Mouse (Mus musculus): ENCODE measurements at regions not wholly inside any gene's neighbourhood (a gene's known extent, or its start where the extent isn't known, plus 50 kb on each side); places are given as distances from the start of the nearest gene placed in this dataset.

GRCm38 (mm10) chr7:129142599-129142949 is 114.3 kb upstream of the Plpp4 start:
- H3K4me3 ChIP-seq (ENCODE audit: low read depth, low read length): no peak overlapping the region
- TF ChIP-seq POLR2A (IDR thresholded peaks at IDR 0.05; ENCODE audit: low read depth, low read length) (no peak), CTCF (IDR thresholded peaks at IDR 0.05; ENCODE audit: extremely low read depth, insufficient read length, insufficient replicate concordance, low read depth, low read length) (no peak)
- H3K27ac ChIP-seq (ENCODE audit: insufficient read depth, low read depth, low read length): no peak overlapping the region
- H3K27me3 ChIP-seq (ENCODE audit: control insufficient read depth, insufficient read depth, low read length): no peaks in the 10 kb centered on the region
- WGBS: 57% methylated on average over 5 of the region's 5 CpGs
- no peaks in the 10 kb centered on the region for H3K4me1 ChIP-seq (ENCODE audit: control insufficient read depth, insufficient read depth, insufficient read length, low read length)
- H3K36me3 ChIP-seq (ENCODE audit: control insufficient read depth, insufficient read depth, low read length): no peaks in the 10 kb centered on the region

DNA sequence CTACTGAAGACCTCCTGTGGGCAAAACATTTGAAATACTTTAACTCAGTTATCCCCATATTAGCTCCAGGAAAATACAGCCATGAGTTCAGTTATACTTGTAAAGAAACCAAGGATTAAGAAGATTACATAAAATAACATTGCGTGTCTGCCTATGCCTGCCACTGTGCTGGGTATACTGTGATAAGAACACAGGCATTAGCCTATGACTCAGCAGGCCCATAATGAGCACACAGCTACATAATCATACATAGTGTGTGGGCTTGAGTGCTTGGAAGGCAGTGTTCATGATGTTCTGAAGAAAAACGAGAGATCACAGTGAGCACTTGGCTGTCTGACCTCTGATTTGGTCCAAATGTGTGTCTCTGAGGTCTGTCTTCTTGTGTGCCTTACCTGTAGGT is 101.3 kb upstream of the Plpp4 start:
- Histone ChIP-seq H3K27ac (ENCODE audit: insufficient read depth, low read depth, low read length) (no peak overlapping the region), H3K27me3 (ENCODE audit: control insufficient read depth, insufficient read depth, low read length) (no peaks in the 10 kb centered on the region), H3K4me1 (ENCODE audit: control insufficient read depth, insufficient read depth, insufficient read length, low read length) (no peaks in the 10 kb centered on the region), H3K4me3 (ENCODE audit: low read depth, low read length) (no peak overlapping the region), H3K36me3 (ENCODE audit: control insufficient read depth, insufficient read depth, low read length) (no peaks in the 10 kb centered on the region)
- TF ChIP-seq POLR2A (IDR thresholded peaks at IDR 0.05; ENCODE audit: low read depth, low read length): no peak
- TF ChIP-seq CTCF (IDR thresholded peaks at IDR 0.05; ENCODE audit: extremely low read depth, insufficient read length, insufficient replicate concordance, low read depth, low read length): no peak
- 59% methylated on average over 2 of the region's 2 CpGs for WGBS

DNA sequence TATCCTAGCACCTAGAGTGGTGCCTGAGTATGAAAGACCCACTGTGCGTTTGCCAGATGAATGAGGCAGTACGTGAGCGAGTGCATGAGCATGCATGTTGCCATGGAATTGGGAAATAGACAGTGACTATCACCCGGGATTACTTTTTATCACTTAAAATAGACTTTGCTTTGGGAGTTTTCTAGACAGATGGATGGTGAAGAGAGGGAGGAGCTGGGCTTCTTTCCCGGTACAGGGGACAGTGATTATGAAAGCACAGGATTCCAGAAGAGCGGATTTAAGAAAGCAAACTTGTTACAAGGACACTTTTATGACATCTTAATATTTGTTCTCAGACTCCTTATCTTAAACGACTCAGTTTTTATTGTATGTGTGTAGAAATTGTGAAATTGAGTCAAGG is 86.9 kb upstream of the Plpp4 start:
- Histone ChIP-seq H3K27me3 (ENCODE audit: control insufficient read depth, insufficient read depth, low read length) (no peaks in the 10 kb centered on the region), H3K4me1 (ENCODE audit: control insufficient read depth, insufficient read depth, insufficient read length, low read length) (no peaks in the 10 kb centered on the region), H3K27ac (ENCODE audit: insufficient read depth, low read depth, low read length) (no peak overlapping the region), H3K4me3 (ENCODE audit: low read depth, low read length) (no peak overlapping the region), H3K36me3 (ENCODE audit: control insufficient read depth, insufficient read depth, low read length) (no peaks in the 10 kb centered on the region)
- 38% methylated on average over 7 of the region's 7 CpGs for WGBS
- TF ChIP-seq POLR2A (IDR thresholded peaks at IDR 0.05; ENCODE audit: low read depth, low read length) (no peak), CTCF (IDR thresholded peaks at IDR 0.05; ENCODE audit: extremely low read depth, insufficient read length, insufficient replicate concordance, low read depth, low read length) (no peak)

GRCm38 (mm10) chr7:129190933-129191332 is 65.9 kb upstream of the Plpp4 start:
- WGBS: 85% methylated on average over 1 of the region's 1 CpGs
- H3K36me3 ChIP-seq (ENCODE audit: control insufficient read depth, insufficient read depth, low read length): no peaks in the 10 kb centered on the region
- no peak overlapping the region for H3K4me3 ChIP-seq (ENCODE audit: low read depth, low read length)
- H3K4me1 ChIP-seq (ENCODE audit: control insufficient read depth, insufficient read depth, insufficient read length, low read length): no peaks in the 10 kb centered on the region
- TF ChIP-seq POLR2A (IDR thresholded peaks at IDR 0.05; ENCODE audit: low read depth, low read length) (no peak), CTCF (IDR thresholded peaks at IDR 0.05; ENCODE audit: extremely low read depth, insufficient read length, insufficient replicate concordance, low read depth, low read length) (no peak)
- no peak overlapping the region for H3K27ac ChIP-seq (ENCODE audit: insufficient read depth, low read depth, low read length)
- H3K27me3 ChIP-seq (ENCODE audit: control insufficient read depth, insufficient read depth, low read length): no peaks in the 10 kb centered on the region

DNA sequence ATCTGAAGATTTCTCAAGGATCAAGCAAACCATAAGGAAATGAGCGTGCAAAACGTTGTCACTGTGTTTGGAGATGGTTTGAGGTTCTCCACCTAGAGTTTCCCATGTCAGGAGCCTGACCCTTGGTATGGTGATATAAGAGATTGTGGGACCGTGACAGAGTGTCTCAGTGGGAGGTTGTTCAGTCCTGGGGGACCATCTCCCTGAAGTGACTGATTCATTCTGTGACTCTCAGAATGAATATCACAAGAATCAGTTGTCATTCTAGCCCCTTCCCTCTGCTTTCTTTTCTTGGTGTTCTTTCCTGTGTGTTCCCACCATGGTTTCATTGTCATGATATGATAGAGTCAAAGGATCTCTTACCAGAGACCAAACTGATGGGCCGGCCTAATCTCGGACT is 49.8 kb upstream of the Plpp4 start:
- H3K36me3 ChIP-seq (ENCODE audit: control insufficient read depth, insufficient read depth, low read length): no peaks in the 10 kb centered on the region
- no peaks in the 10 kb centered on the region for H3K4me1 ChIP-seq (ENCODE audit: control insufficient read depth, insufficient read depth, insufficient read length, low read length)
- H3K27me3 ChIP-seq (ENCODE audit: control insufficient read depth, insufficient read depth, low read length): 0 out of 2 replicates have a peak, but pooled peaks cover 2% of the 10 kb centered on the region
- TF ChIP-seq CTCF (IDR thresholded peaks at IDR 0.05; ENCODE audit: extremely low read depth, insufficient read length, insufficient replicate concordance, low read depth, low read length) (no peak), POLR2A (IDR thresholded peaks at IDR 0.05; ENCODE audit: low read depth, low read length) (no peak)
- no peak overlapping the region for H3K27ac ChIP-seq (ENCODE audit: insufficient read depth, low read depth, low read length)
- no peak overlapping the region for H3K4me3 ChIP-seq (ENCODE audit: low read depth, low read length)
- WGBS: 78% methylated on average over 5 of the region's 5 CpGs
